ENCODE assay signal across 13 mouse cellular contexts in genomic region chr13:101980171-101980835, GRCm38 (mm10).
A peak's percentile ranks its signal among the peaks of the same experiment; 100 is the strongest.
DNase-seq lines count a peak whose midpoint lies in the region; ATAC-seq and TF ChIP-seq lines count a peak whose summit lies in the region.
"Had no signal": no experiment of that assay in that cellular context is flagged by ENCODE, and none has a peak within 500 bp of the region (broad histone marks: within the 10 kb centered on the region; RNA-seq: fewer than 3 reads in every experiment).

No protein-coding gene starts in this region.

- 68% methylated on average over 4 of the region's 4 CpGs for WGBS in embryonic facial prominence, embryonic 14.5 days
- WGBS in embryonic facial prominence, embryonic 10.5 days, result 76% methylated on average over 4 of the region's 4 CpGs
- 24% methylated on average over 4 of the region's 4 CpGs for WGBS in liver, adult 2 months
- 73% methylated on average over 4 of the region's 4 CpGs for WGBS in liver, embryonic 11.5 days
- WGBS in midbrain, embryonic 14.5 days, result 75% methylated on average over 4 of the region's 4 CpGs

- DNase-seq in embryonic facial prominence, embryonic 14.5 days (ENCODE audit: low spot score), result peak; percentile 28
- no peak for DNase-seq in embryonic facial prominence, embryonic 10.5 days (ENCODE audit: low spot score)
- peak; percentile 95 for DNase-seq in liver, adult 2 months (ENCODE audit: extremely low read depth, low read depth, low spot score)
- DNase-seq in liver, embryonic 11.5 days (ENCODE audit: low spot score), result no peak
- DNase-seq in gastrocnemius, postnatal 25 days, result peak; percentile 55
- peak; percentile 75 for DNase-seq in skeletal muscle tissue, adult 2 months (ENCODE audit: low read depth, low spot score)
- DNase-seq in right cerebral cortex, adult 18-20 months, result no peak
- DNase-seq in midbrain, embryonic 14.5 days, result no peak
- DNase-seq: cerebellum, adult 9-10 months; kidney, adult 18-20 months; liver, embryonic 13.5 days had no signal

- no peaks in the 10 kb centered on the region for H3K4me1 ChIP-seq in embryonic facial prominence, embryonic 14.5 days (ENCODE audit: control insufficient read depth, insufficient read depth, low read length)
- H3K4me1 ChIP-seq in embryonic facial prominence, embryonic 10.5 days, result no peaks in the 10 kb centered on the region
- H3K4me1 ChIP-seq in liver, adult 2 months (ENCODE audit: control insufficient read depth, insufficient read depth, low read length), result peaks cover 4% of the 10 kb centered on the region
- no peaks in the 10 kb centered on the region for H3K4me1 ChIP-seq in liver, embryonic 11.5 days (replicated peaks; ENCODE audit: control insufficient read depth, insufficient read depth, low read length)
- H3K4me1 ChIP-seq in midbrain, embryonic 14.5 days (ENCODE audit: control insufficient read depth, insufficient read depth, low read length), result no peaks in the 10 kb centered on the region
- H3K4me1 ChIP-seq: embryonic facial prominence, embryonic 15.5 days; hindbrain, embryonic 12.5 days; liver, embryonic 13.5 days had no signal

- no peaks in the 10 kb centered on the region for H3K79me2 ChIP-seq in liver, adult 2 months (ENCODE audit: control insufficient read depth, insufficient read depth, low read length)

- TF ChIP-seq CTCF in liver, adult 2 months (IDR thresholded peaks at IDR 0.05; ENCODE audit: low read depth, low read length), result no peak

- no peak for ATAC-seq in embryonic facial prominence, embryonic 14.5 days (ENCODE audit: low read depth)
- no peak for ATAC-seq in liver, embryonic 11.5 days (replicated peaks; ENCODE audit: low FRiP score)
- ATAC-seq in midbrain, embryonic 14.5 days (ENCODE audit: low FRiP score, low TSS enrichment), result no peak

- H3K27ac ChIP-seq in embryonic facial prominence, embryonic 14.5 days (replicated peaks; ENCODE audit: low read depth, low read length), result no peak overlapping the region
- H3K27ac ChIP-seq in embryonic facial prominence, embryonic 10.5 days (replicated peaks), result no peak overlapping the region
- peak overlapping the region; percentile 74 for H3K27ac ChIP-seq in liver, adult 2 months (replicated peaks; ENCODE audit: insufficient read depth, low read depth, low read length)
- no peak overlapping the region for H3K27ac ChIP-seq in liver, embryonic 11.5 days (ENCODE audit: low read depth, low read length)
- H3K27ac ChIP-seq in midbrain, embryonic 14.5 days (replicated peaks; ENCODE audit: low read depth, low read length), result no peak overlapping the region
- H3K27ac ChIP-seq: embryonic facial prominence, embryonic 15.5 days; hindbrain, embryonic 12.5 days; liver, embryonic 13.5 days had no signal

- no peaks in the 10 kb centered on the region for H3K9me3 ChIP-seq in embryonic facial prominence, embryonic 14.5 days (ENCODE audit: control insufficient read depth, low read length)
- H3K9me3 ChIP-seq in embryonic facial prominence, embryonic 10.5 days, result peaks cover 4% of the 10 kb centered on the region; the same call in 1 of the 2 replicates
- no peaks in the 10 kb centered on the region for H3K9me3 ChIP-seq in liver, embryonic 11.5 days (ENCODE audit: control insufficient read depth, low read length)
- H3K9me3 ChIP-seq in midbrain, embryonic 14.5 days (ENCODE audit: control insufficient read depth, low read length), result no peaks in the 10 kb centered on the region; the same call in 1 of the 2 replicates
- H3K9me3 ChIP-seq: embryonic facial prominence, embryonic 15.5 days; liver, embryonic 13.5 days had no signal

- no peaks in the 10 kb centered on the region for H3K36me3 ChIP-seq in embryonic facial prominence, embryonic 14.5 days (ENCODE audit: control insufficient read depth, insufficient read depth, low read length)
- H3K36me3 ChIP-seq in embryonic facial prominence, embryonic 10.5 days (replicated peaks), result no peaks in the 10 kb centered on the region
- H3K36me3 ChIP-seq in liver, adult 2 months (ENCODE audit: control insufficient read depth, insufficient read depth, low read length), result no peaks in the 10 kb centered on the region
- no peaks in the 10 kb centered on the region for H3K36me3 ChIP-seq in liver, embryonic 11.5 days (ENCODE audit: control insufficient read depth, insufficient read depth, low read length)
- H3K36me3 ChIP-seq in midbrain, embryonic 14.5 days (ENCODE audit: control insufficient read depth, insufficient read depth, low read length), result no peaks in the 10 kb centered on the region
- H3K36me3 ChIP-seq: embryonic facial prominence, embryonic 15.5 days; hindbrain, embryonic 12.5 days; liver, embryonic 13.5 days had no signal

- H3K4me2 ChIP-seq in embryonic facial prominence, embryonic 14.5 days (ENCODE audit: low read depth, low read length), result no peak overlapping the region
- no peak overlapping the region for H3K4me2 ChIP-seq in liver, embryonic 11.5 days
- no peak overlapping the region for H3K4me2 ChIP-seq in midbrain, embryonic 14.5 days (ENCODE audit: low read length)
- H3K4me2 ChIP-seq: embryonic facial prominence, embryonic 15.5 days; hindbrain, embryonic 12.5 days; liver, embryonic 13.5 days had no signal

- H3K4me3 ChIP-seq in embryonic facial prominence, embryonic 14.5 days (ENCODE audit: low read depth, low read length), result no peak overlapping the region
- H3K4me3 ChIP-seq in embryonic facial prominence, embryonic 10.5 days, result no peak overlapping the region
- no peak overlapping the region for H3K4me3 ChIP-seq in liver, adult 2 months (ENCODE audit: insufficient read depth, low read depth, low read length)
- no peak overlapping the region for H3K4me3 ChIP-seq in liver, embryonic 11.5 days (ENCODE audit: low read depth, low read length)
- no peak overlapping the region for H3K4me3 ChIP-seq in midbrain, embryonic 14.5 days (replicated peaks; ENCODE audit: low read depth, low read length)
- H3K4me3 ChIP-seq: embryonic facial prominence, embryonic 15.5 days; hindbrain, embryonic 12.5 days; liver, embryonic 13.5 days had no signal

- no peaks in the 10 kb centered on the region for H3K27me3 ChIP-seq in embryonic facial prominence, embryonic 14.5 days (replicated peaks; ENCODE audit: control insufficient read depth, insufficient read depth, low read length)
- no peaks in the 10 kb centered on the region for H3K27me3 ChIP-seq in embryonic facial prominence, embryonic 10.5 days (replicated peaks; ENCODE audit: low read depth, poor library complexity, severe bottlenecking)
- no peaks in the 10 kb centered on the region for H3K27me3 ChIP-seq in liver, adult 2 months (ENCODE audit: control insufficient read depth, insufficient read depth, low read length)
- no peaks in the 10 kb centered on the region for H3K27me3 ChIP-seq in liver, embryonic 11.5 days (replicated peaks; ENCODE audit: control insufficient read depth, insufficient read depth, low read length)
- H3K27me3 ChIP-seq in midbrain, embryonic 14.5 days (ENCODE audit: control insufficient read depth, insufficient read depth, low read length), result no peaks in the 10 kb centered on the region
- H3K27me3 ChIP-seq: embryonic facial prominence, embryonic 15.5 days; hindbrain, embryonic 12.5 days; liver, embryonic 13.5 days had no signal

- H3K9ac ChIP-seq in embryonic facial prominence, embryonic 14.5 days (ENCODE audit: low read depth, low read length), result no peak overlapping the region
- H3K9ac ChIP-seq in liver, adult 2 months (ENCODE audit: low read depth, low read length), result no peak overlapping the region
- no peak overlapping the region for H3K9ac ChIP-seq in liver, embryonic 11.5 days (ENCODE audit: low read depth, low read length)
- no peak overlapping the region for H3K9ac ChIP-seq in midbrain, embryonic 14.5 days (replicated peaks; ENCODE audit: low read length)
- H3K9ac ChIP-seq: embryonic facial prominence, embryonic 15.5 days; hindbrain, embryonic 12.5 days; liver, embryonic 13.5 days had no signal

- TF ChIP-seq POLR2A in liver, adult 2 months (IDR thresholded peaks at IDR 0.05; ENCODE audit: extremely low read depth, insufficient read depth, low read length), result no peak

Comparison
In these comparisons a context has a peak if more than half of its experiments do, and no peak if none do; other contexts are left out.
1. DNase-seq: peak in embryonic facial prominence, embryonic 14.5 days (single experiment), liver, adult 2 months (single experiment), gastrocnemius, postnatal 25 days (single experiment) and skeletal muscle tissue, adult 2 months (single experiment); none in embryonic facial prominence, embryonic 10.5 days (single experiment), liver, embryonic 11.5 days (single experiment), right cerebral cortex, adult 18-20 months (single experiment) and midbrain, embryonic 14.5 days (single experiment).